Mouse (Mus musculus): ENCODE measurements around the gene Fam71e1. TPM values are rescaled to one million over a fixed set of nuclear protein-coding genes. Genes with fewer than 3 reads are reported as not detected.

The Fam71e1 gene
- total and polyA plus RNA-seq, 2 experiments, result 1.8 to 4.1 TPM

DNA sequence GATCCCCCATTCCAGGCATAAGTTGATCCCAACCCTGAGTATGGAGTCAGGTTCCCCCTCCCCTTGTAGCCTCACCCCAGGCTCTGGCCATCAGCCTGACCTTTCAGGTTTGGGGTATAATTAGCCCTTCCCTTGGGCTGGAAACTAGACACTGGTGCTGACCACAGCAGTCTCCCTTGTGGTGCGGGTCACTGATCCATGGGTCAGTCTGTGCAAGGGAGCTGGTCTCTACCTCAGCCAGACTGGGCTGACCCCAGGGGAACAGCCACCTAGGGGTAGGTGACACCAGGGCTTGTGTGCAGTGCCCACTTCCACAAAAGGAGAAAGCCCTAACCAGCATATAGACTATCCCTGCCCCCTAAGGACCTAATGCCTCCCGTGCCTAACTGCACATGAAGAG lies 26.7 kb downstream of the Fam71e1 start:
- Histone ChIP-seq H3K79me2 (ENCODE audit: control insufficient read depth, insufficient read depth, low read length) (no peaks in the 10 kb centered on the region), H3K27me3 (ENCODE audit: control insufficient read depth, insufficient read depth, low read length) (peaks cover 6% of the 10 kb centered on the region; the same call in 1 of the 2 replicates), H3K36me3 (ENCODE audit: control insufficient read depth, insufficient read depth, low read length) (no peaks in the 10 kb centered on the region), H3K9ac (ENCODE audit: low read depth, low read length) (no peak overlapping the region), H3K4me3 (ENCODE audit: insufficient read depth, low read depth, low read length) (no peak overlapping the region), H3K27ac (replicated peaks; ENCODE audit: insufficient read depth, low read depth, low read length) (no peak overlapping the region), H3K4me1 (ENCODE audit: control insufficient read depth, insufficient read depth, low read length) (no peaks in the 10 kb centered on the region)
- DNase-seq (ENCODE audit: extremely low read depth, low read depth, low spot score), result no peak
- TF ChIP-seq POLR2A (IDR thresholded peaks at IDR 0.05; ENCODE audit: extremely low read depth, insufficient read depth, low read length), result no peak
- TF ChIP-seq CTCF (IDR thresholded peaks at IDR 0.05; ENCODE audit: low read depth, low read length), result no peak
- WGBS, result 75% methylated on average over 2 of the region's 2 CpGs

DNA sequence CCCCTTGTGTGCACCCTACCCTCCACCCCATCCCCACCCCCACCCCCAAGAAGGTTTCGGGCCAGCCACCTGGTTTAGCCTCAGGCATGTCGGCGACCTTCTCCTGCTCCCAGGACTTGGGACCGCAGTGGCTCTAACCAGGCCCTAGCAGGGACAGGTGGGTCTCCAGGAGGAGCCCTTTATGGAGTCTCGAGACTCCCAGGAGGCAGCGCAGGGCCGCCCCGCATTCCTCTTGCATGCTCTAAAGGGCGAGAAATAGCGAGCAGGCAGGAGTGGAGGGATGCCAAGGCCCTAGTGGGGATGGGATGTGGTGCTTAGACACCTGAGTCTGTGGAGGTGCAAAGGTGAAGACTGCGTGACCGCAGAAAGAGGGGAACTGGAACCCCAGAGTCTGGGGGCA lies 28.1 kb downstream of the Fam71e1 start, which contains the start of gene Mybpc2:
TSS of gene Mybpc2 (minus strand) at position 155 of the 400 bp plus-strand sequence.
- 0 out of 2 replicates have a peak within 1 kb of the TSS, but pooled peaks have one; percentile 12 for H3K9ac ChIP-seq (ENCODE audit: low read depth, low read length)
- WGBS, result 42% methylated on average over 12 of the region's 12 CpGs
- H3K27me3 ChIP-seq (ENCODE audit: control insufficient read depth, insufficient read depth, low read length), result peaks cover 6% of the 10 kb centered on the region; the same call in 1 of the 2 replicates
- H3K79me2 ChIP-seq (ENCODE audit: control insufficient read depth, insufficient read depth, low read length), result no peaks in the 10 kb centered on the region
- no peaks in the 10 kb centered on the region for H3K4me1 ChIP-seq (ENCODE audit: control insufficient read depth, insufficient read depth, low read length)
- H3K4me3 ChIP-seq (ENCODE audit: insufficient read depth, low read depth, low read length), result peak within 1 kb of the TSS; percentile 27; the same call in 1 of the 2 replicates
- DNase-seq (ENCODE audit: extremely low read depth, low read depth, low spot score), result no peak
- no peaks in the 10 kb centered on the region for H3K36me3 ChIP-seq (ENCODE audit: control insufficient read depth, insufficient read depth, low read length)
- no peak within 1 kb of the TSS for H3K27ac ChIP-seq (replicated peaks; ENCODE audit: insufficient read depth, low read depth, low read length)
- no peak for TF ChIP-seq CTCF (IDR thresholded peaks at IDR 0.05; ENCODE audit: low read depth, low read length)
- TF ChIP-seq POLR2A (IDR thresholded peaks at IDR 0.05; ENCODE audit: extremely low read depth, insufficient read depth, low read length), result no peak

DNA sequence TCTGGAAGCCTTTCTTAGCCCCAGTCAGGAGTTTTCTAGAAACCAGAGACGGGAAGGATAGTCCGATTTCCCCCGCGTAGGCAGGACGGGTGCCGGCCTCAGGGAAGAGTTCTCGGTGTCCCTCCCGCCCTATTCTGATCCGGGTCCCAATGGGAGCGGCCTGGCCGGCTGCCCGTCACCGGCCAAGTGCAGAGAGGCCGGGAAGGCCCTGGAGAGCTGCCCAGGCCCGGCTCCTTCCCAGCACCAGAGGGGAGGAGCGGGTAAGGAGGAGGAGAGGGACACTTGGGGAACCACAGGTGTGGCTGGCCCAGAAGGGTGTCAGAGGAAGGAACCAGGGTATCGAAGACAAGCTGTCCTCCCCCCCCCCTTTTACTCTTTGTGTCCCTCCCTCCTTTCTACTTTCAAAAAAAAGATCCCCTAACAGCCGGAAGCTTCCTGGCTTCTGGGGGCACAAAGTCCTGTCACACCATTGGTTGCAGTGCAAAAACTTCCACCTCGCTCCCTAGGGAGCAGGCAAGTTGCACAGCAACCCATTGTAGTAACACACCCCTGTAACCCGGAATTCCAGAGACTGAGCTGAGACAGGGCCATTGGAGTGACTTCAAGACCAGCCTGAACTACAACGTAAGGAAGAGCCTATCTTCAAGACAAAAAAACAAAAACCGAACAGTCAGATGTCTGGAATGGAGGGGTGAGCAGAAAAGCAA lies 28.9 kb downstream of the Fam71e1 start:
- WGBS, result 16% methylated on average over 22 of the region's 22 CpGs
- no peaks in the 10 kb centered on the region for H3K36me3 ChIP-seq (ENCODE audit: control insufficient read depth, insufficient read depth, low read length)
- TF ChIP-seq POLR2A (IDR thresholded peaks at IDR 0.05; ENCODE audit: extremely low read depth, insufficient read depth, low read length) (no peak), CTCF (IDR thresholded peaks at IDR 0.05; ENCODE audit: low read depth, low read length) (no peak)
- no peaks in the 10 kb centered on the region for H3K4me1 ChIP-seq (ENCODE audit: control insufficient read depth, insufficient read depth, low read length)
- H3K9ac ChIP-seq (ENCODE audit: low read depth, low read length), result 0 out of 2 replicates have a peak overlapping the region, but pooled peaks have one; percentile 12
- peaks cover 6% of the 10 kb centered on the region; the same call in 1 of the 2 replicates for H3K27me3 ChIP-seq (ENCODE audit: control insufficient read depth, insufficient read depth, low read length)
- peak overlapping the region; percentile 27; the same call in 1 of the 2 replicates for H3K4me3 ChIP-seq (ENCODE audit: insufficient read depth, low read depth, low read length)
- peak; percentile 48 for DNase-seq (ENCODE audit: extremely low read depth, low read depth, low spot score)
- H3K79me2 ChIP-seq (ENCODE audit: control insufficient read depth, insufficient read depth, low read length), result no peaks in the 10 kb centered on the region
- no peak overlapping the region for H3K27ac ChIP-seq (replicated peaks; ENCODE audit: insufficient read depth, low read depth, low read length)

DNA sequence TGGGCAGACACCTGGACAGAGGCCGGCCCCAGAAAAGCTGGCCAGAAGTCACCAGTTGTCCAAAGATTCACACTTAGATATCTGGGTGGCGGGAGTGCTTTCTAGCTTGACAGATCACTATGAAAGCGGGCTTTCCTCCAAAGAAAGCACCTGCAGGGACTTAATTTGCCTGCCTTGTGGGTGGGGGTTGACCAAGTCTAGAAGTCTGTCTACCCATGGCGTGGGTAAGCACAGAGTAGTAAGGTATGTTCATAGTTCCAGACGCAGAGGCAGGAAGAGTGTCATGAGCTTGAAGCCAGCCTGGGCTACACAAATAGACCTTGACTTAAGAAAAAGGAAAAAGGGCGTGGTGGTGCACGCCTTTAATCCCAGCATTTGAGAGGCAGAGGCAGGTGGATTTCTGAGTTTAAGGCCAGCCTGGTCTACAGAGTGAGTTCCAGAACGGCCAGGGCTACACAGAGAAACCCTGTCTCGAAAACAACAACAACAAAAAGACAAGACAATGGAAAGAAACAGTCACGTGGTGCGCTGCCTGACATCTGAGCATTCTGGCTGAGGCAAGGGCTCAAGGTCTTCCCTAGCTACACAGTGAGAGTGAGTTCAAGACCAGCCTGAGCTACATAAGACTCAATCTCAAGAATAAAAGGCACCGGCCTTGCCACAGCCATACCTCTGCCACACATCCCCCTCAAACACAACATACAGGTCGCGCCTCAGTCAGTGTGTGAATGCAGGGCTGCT lies 30.2 kb downstream of the Fam71e1 start:
- Histone ChIP-seq H3K79me2 (ENCODE audit: control insufficient read depth, insufficient read depth, low read length) (no peaks in the 10 kb centered on the region), H3K9ac (ENCODE audit: low read depth, low read length) (no peak overlapping the region), H3K27ac (replicated peaks; ENCODE audit: insufficient read depth, low read depth, low read length) (no peak overlapping the region), H3K4me3 (ENCODE audit: insufficient read depth, low read depth, low read length) (no peak overlapping the region), H3K36me3 (ENCODE audit: control insufficient read depth, insufficient read depth, low read length) (no peaks in the 10 kb centered on the region), H3K27me3 (ENCODE audit: control insufficient read depth, insufficient read depth, low read length) (peaks cover 6% of the 10 kb centered on the region; the same call in 1 of the 2 replicates), H3K4me1 (ENCODE audit: control insufficient read depth, insufficient read depth, low read length) (no peaks in the 10 kb centered on the region)
- no peak for DNase-seq (ENCODE audit: extremely low read depth, low read depth, low spot score)
- 89% methylated on average over 14 of the region's 14 CpGs for WGBS
- no peak for TF ChIP-seq POLR2A (IDR thresholded peaks at IDR 0.05; ENCODE audit: extremely low read depth, insufficient read depth, low read length)
- no peak for TF ChIP-seq CTCF (IDR thresholded peaks at IDR 0.05; ENCODE audit: low read depth, low read length)

DNA sequence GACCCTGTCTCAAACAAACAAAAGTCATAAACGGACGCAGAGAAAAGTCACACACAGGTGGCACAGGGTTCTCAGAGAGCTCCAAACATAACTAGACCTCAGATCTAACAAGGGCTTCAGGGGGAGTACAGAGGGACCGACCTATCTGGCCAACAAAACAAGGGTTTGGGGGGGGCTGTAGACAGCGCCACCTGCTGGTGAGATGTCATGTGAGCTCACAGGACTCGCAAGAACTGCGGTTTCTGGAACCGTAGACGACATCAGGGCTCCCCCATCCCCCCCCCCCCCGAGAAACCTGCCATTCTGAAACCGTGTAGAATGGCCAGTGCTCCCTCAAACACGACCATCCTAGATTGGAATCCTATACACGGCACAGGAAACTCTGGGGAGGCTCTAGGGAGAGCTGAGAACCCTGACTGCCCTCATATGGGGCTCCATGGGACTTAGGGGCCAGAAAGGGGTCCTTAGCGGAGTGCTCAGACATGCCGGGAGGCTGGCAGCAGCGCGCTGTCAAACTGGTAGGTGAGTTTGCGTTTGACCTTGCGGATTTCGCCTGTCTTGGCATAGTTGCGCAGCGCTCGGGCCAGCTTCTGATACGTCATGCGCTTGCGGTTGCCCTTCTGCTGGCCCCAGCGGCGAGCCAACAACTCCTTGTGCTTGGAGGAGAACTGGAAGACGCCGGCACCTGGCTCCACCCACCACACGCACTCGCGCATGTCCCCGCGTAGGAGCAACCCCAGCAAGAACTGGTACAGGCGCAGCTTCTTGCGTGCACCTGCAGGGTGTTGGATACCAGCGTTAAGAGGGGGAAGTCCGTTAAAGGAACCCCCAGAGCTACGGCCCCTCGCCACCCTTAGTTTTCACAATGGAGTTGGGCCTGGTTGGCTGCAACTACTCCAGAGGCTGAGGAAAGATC lies 31.4 kb downstream of the Fam71e1 start:
- Histone ChIP-seq H3K4me1 (ENCODE audit: control insufficient read depth, insufficient read depth, low read length) (no peaks in the 10 kb centered on the region), H3K27me3 (ENCODE audit: control insufficient read depth, insufficient read depth, low read length) (0 out of 2 replicates have a peak, but pooled peaks cover 3% of the 10 kb centered on the region), H3K9ac (ENCODE audit: low read depth, low read length) (peak overlapping the region; percentile 40), H3K79me2 (ENCODE audit: control insufficient read depth, insufficient read depth, low read length) (no peaks in the 10 kb centered on the region), H3K27ac (replicated peaks; ENCODE audit: insufficient read depth, low read depth, low read length) (no peak overlapping the region), H3K4me3 (ENCODE audit: insufficient read depth, low read depth, low read length) (peak overlapping the region; percentile 46), H3K36me3 (ENCODE audit: control insufficient read depth, insufficient read depth, low read length) (no peaks in the 10 kb centered on the region)
- peak; percentile 60 for DNase-seq (ENCODE audit: extremely low read depth, low read depth, low spot score)
- WGBS, result 9% methylated on average over 40 of the region's 40 CpGs
- TF ChIP-seq POLR2A (IDR thresholded peaks at IDR 0.05; ENCODE audit: extremely low read depth, insufficient read depth, low read length), result no peak
- TF ChIP-seq CTCF (IDR thresholded peaks at IDR 0.05; ENCODE audit: low read depth, low read length), result peak; percentile 84
